Mouse (Mus musculus): ENCODE results near the gene Gng12. TPM values are rescaled to one million over a fixed set of nuclear protein-coding genes. Genes with fewer than 3 reads are reported as not detected.

The Gng12 gene
- 20.6 TPM for polyA plus RNA-seq (2015; fragmentation: Illumina TruSeq; extraction: RNeasy Lipid Tissue Mini Kit (QIAGEN cat#74804); ENCODE audit: insufficient read depth, low read depth, low replicate concordance)

GRCm38 (mm10) chr6:66896119-66896920 lies at the start of gene Gng12:
TSS of gene Gng12 (plus strand) at chr6:66896397.

GRCm38 (mm10) chr6:67036837-67037628 lies 140.8 kb downstream of the Gng12 start, which contains the start of gene Gadd45a:
TSS of gene Gadd45a (minus strand) at chr6:67037457.

Other genes starting within 250 kb of the Gng12 start
- not detected for gene Vmn1r35, start 210.5 kb upstream of the Gng12 start, polyA plus RNA-seq (2015; fragmentation: Illumina TruSeq; extraction: RNeasy Lipid Tissue Mini Kit (QIAGEN cat#74804); ENCODE audit: insufficient read depth, low read depth, low replicate concordance)
- not detected for gene Vmn1r36, start 177.2 kb upstream of the Gng12 start, polyA plus RNA-seq (2015; fragmentation: Illumina TruSeq; extraction: RNeasy Lipid Tissue Mini Kit (QIAGEN cat#74804); ENCODE audit: insufficient read depth, low read depth, low replicate concordance)
- not detected for gene Vmn1r37, start 167.0 kb upstream of the Gng12 start, polyA plus RNA-seq (2015; fragmentation: Illumina TruSeq; extraction: RNeasy Lipid Tissue Mini Kit (QIAGEN cat#74804); ENCODE audit: insufficient read depth, low read depth, low replicate concordance)
- gene Vmn1r38, start 113.8 kb upstream of the Gng12 start, polyA plus RNA-seq (2015; fragmentation: Illumina TruSeq; extraction: RNeasy Lipid Tissue Mini Kit (QIAGEN cat#74804); ENCODE audit: insufficient read depth, low read depth, low replicate concordance), result not detected
- not detected for gene Vmn1r39, start 85.8 kb upstream of the Gng12 start, polyA plus RNA-seq (2015; fragmentation: Illumina TruSeq; extraction: RNeasy Lipid Tissue Mini Kit (QIAGEN cat#74804); ENCODE audit: insufficient read depth, low read depth, low replicate concordance)
- gene Gadd45a, start 141.1 kb downstream of the Gng12 start, polyA plus RNA-seq (2015; fragmentation: Illumina TruSeq; extraction: RNeasy Lipid Tissue Mini Kit (QIAGEN cat#74804); ENCODE audit: insufficient read depth, low read depth, low replicate concordance), result 1.9 TPM

Measured in pancreas, adult 10 weeks (tissue).